Mouse (Mus musculus) adipocyte (in vitro differentiated cells): ENCODE measurements at regions not wholly inside any gene's neighbourhood (a gene's known extent, or its start where the extent isn't known, plus 50 kb on each side); places are given as distances from the start of the nearest gene placed in this dataset.
"Not testable (repeated sequence)": the region's sequence is repeated elsewhere in the genome, so short reads cannot be mapped to it uniquely, and the experiment has no call there.

Source experiments
- DNase-seq: peaks from one replicate; pipeline ENCODE4 v3.0.0-alpha.2; 2016; ENCODE audit warnings: low spot score

DNA sequence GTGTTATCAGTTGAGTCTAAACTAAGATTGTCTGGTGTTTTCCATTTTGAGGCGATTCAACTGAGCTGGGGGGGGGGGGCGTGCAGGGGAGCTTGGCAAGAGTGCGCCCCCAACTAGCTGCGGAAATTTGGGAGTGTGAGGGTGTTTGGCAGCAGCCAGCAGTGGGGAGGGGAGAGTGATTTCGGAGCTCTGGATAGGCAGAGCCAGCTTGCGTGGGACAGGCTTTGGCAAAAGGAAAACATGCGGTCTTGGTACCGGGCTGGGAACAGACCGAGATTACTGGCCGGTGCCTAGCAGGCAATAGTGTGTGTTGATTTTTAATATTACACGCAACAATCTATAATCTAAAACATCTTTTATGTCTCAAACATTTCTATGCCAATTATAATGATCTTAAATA is 199.4 kb upstream of the Cdk6 start:
- DNase-seq = not testable (repeated sequence)

DNA sequence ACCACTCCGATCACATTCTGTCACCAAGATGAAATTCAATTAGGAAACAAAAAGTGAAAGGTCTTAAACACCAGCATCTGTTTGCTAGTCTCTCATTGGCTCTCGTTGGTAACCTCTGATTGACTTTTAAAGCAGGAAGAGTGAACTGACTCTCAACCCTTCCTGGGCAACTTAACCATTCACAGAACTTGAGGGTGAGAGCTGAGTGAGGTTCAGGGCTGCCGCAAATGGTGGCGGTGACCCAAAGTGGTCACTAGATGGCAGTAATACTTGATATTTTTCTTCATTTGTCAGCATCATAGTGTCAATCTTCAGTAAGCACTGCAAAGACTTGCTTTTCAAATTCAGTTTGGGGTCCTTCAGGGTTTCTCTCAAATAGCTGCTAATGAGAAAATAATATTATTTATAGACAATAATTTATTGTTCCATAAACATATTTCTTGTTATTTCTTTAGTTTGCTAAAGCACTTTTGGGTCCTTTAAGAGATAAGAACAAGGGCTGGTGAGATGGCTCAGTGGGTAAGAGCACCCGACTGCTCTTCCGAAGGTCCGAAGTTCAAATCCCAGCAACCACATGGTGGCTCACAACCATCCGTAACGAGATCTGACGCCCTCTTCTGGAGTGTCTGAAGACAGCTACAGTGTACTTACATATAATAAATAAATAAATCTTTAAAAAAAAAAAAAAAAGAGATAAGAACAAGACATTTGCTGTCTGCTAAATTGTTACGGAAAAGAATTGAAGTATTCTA is 194.6 kb upstream of the Cdk6 start:
- DNase-seq = peak; percentile 53

DNA sequence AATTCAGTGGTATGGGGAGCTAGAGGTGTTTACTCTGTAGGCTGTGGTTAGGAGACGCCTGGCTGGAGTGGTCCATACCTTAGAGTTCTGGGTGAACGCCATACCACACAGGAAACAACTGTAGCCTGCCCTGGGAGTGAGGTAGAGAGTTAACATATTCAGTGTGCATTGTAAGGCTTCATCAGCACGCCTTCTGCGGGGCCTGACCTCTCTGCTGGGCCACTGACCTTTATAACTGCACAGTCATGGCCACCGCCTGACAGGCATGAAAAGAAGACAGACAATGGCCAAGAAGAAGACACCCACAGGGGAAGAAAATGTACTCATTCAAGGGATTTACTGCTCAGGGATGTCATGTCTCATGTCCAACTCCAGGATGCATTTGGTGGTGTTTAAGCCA is 191.4 kb upstream of the Cdk6 start:
- not testable (repeated sequence) for DNase-seq

- not testable (repeated sequence) for DNase-seq
These were observed 190.5 kb upstream of the Cdk6 start for GRCm38 (mm10) chr5:3150766-3151165.

DNA sequence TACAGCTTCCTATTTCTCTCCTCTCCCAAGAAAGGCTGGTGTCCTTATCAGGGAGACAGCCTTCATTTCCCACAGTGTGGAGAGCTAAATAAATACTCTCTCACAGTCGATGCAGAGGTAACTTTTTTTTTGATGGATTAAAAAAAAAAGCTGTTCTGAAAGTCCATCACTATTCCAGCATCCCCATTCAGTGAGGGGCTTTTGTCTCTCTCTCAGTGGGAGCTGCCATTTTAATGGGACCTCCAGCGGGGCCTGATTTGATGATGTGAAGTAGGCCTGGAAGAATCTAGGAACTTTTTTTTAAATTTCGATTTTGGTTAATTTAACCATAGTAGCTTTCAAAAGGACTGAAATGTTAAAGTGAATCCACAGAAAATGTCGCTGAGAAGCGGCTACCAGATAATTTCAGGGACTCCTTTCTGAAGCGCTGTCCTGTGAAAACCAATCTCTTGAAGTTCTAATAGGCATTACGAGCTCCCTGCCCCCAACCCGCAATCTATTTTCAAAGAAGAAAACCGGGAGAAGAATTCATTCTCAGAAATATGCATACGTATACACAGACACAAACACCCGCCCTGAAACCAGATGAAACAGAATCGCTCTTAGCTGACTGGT is 189.6 kb upstream of the Cdk6 start:
- DNase-seq = not testable (repeated sequence)

DNA sequence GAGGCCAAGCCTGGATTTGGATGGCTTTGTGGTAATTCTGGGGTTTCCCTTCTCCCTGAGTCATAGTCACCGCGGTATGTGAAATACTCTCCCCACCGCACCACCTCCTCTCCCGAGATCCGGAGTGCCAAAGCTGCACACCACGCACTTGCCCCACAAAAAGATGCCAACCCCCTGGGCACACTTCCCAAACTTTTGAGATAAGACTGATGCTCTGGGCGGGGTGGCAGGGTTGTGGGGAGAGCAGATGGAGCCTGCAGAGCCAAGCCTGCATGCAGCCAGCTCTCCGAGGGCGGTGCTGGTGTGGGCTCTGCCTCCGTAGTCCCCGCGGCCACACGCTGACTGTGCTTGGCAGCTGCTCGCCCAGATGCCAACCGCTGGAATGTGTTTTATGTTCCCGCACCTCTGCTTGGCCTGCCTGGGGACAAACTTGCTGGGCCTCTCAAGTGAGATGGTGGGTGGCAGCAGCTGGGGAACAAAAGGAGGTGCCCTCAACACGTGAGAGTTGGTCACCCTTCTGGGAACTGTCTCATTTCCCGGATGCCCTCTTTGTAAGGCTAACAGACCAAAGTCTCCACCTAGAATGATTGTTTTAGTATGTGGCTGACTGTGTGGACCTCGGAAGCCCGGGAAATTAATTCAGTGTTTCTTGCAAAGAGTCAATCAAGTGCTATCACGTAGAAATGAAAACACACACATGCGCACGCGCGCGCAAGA is 189.0 kb upstream of the Cdk6 start:
- DNase-seq = peak; percentile 71

GRCm38 (mm10) chr5:3165511-3165910 is 175.8 kb upstream of the Cdk6 start:
- DNase-seq = not testable (repeated sequence)

DNA sequence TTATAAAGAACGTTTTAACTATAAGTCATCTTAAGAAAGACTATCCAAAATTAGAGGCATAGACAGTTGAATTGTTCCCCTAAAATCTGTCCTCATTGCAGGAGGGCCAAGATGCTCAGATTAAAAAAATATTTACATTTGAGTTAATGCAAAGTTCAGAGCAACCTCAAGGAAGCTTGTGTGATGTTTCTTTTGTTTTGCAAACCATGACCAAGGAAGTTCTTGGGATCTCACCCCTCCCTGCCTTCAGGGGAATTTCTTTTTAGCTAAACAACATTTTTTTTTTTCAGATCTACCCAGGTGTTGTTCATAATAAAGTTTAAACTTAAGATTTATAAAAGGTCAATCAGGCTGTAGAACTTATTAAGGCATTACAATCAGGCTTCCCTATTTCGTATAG is 174.8 kb upstream of the Cdk6 start:
- not testable (repeated sequence) for DNase-seq

DNA sequence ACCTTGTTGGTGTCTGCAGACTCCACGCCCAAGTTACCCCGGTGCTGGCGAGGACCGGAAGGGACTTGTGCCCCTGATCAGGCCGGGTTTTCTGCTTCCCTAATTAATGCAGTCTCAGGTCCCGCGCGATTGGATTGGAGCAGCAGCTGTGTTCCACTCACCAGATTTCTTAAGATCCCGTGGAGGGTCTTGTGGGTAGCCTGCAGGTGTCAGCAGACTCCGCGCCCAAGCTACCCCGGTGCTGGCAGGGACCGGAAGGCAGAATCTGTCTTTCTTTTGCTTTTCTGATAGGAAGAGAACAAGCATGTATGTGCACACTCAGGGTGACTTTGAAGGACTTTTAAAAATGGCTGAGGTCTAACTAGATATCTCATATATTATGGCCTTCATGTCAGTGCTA is 147.7 kb upstream of the Cdk6 start:
- not testable (repeated sequence) for DNase-seq

DNA sequence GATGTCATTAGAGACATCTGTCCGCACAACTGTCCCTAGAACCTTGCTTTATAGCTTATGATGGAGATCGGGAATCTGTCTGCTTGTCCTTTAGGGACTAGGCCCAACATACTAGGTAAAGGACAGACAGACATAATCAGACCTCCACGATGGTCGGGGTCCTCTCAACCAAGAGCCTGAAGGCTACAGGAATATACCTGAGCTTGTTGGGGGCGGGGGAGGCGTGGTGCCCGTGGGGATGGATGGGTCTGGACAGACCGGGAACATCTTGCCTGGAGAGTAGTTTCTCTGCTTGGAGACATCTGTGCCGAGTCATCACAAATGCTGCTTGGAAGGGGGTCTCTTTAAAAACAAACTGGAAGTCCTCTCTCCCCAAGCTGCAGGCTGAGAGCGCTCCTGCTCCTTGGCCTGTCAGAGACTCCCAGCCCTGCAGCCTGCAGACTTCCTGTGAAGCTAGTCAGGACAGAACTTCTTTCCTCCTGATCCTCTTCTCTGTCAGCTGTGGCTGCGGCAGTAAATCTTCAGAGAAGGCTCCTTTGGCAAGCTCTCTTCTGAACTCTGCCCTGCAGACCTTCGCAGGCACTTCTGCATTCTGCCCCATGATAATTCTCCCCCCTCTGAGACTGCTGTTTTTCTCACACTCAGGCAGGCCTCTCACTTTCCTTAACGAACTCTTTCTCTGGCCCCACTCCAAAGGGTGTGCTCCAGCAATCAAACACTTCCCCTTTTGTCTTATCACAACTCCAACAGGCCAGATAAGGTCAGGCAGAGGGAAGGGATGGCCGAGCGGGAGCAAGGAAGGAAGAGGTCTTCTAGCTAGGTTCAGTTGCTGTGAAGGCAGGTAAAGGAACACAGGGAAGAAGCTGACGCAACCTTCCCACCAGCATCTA is 143.1 kb upstream of the Cdk6 start:
- DNase-seq = peak; percentile 90

GRCm38 (mm10) chr5:3198869-3199550 is 142.3 kb upstream of the Cdk6 start:
- peak; percentile 41 for DNase-seq

- not testable (repeated sequence) for DNase-seq
These were observed 135.1 kb upstream of the Cdk6 start for GRCm38 (mm10) chr5:3206160-3206559.

DNA sequence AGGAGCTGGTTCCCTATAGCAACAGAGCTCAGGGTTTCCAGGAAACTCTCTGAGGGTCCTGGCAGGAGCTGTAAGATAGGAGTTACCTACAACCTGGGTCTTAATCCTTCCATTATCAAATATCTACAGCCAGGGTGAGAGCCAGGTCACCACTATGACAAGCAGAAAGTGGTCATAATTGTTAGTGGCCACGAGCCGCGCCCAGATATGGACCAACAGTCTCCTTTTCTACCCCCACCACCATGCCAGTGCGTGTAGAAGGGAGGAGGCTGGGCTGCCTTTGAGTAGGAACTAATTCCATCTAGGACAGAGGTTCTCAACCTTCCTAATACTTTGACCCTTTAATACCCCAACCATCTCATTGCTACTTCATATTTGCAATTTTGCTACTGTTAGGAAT is 133.0 kb upstream of the Cdk6 start:
- DNase-seq = not testable (repeated sequence)

- no peak for DNase-seq
These were observed 130.0 kb upstream of the Cdk6 start for GRCm38 (mm10) chr5:3211284-3211683.

DNA sequence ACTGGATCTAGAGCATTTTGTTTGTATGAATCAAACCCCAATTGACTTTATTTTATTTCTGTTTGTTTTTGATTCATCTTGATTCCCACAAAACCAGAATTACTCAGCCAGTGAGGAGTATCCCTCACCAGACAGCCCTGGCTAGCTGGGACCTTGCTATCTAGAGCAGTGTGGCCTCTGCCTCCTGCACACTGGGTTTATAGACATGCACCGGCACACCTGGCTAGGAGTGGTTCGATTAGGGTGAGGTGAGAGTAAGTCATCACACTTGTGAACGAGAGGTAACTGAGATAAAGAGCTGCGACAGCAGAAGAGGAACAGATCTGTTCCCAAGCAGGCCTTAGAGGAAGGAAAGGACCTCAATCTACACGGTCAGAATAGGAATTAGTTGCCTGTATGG is 125.2 kb upstream of the Cdk6 start:
- DNase-seq = no peak

DNA sequence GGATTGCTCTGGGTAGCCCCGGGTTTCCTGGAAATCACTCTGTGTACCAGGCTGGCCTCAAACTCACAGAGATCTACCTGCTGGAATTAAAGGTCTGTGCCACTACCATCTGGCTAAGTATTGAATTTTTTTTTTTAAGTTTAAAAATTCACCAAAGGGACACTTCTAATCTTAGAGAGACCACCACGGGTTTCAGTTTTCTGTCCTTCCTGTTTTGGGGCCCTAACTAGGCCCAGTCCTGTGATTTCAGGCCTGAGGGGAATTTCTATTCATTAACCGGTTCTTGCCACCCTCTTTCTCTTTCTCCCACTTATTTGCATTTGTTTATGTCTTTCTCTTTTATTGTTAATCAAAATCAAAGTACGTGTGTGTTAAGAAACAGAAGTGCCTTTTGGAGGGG is 122.1 kb upstream of the Cdk6 start:
- no peak for DNase-seq

- DNase-seq = no peak
These were observed 121.5 kb upstream of the Cdk6 start for GRCm38 (mm10) chr5:3219770-3220169.

- DNase-seq = peak; percentile 67
These were observed 117.5 kb upstream of the Cdk6 start for GRCm38 (mm10) chr5:3223819-3224218.

DNA sequence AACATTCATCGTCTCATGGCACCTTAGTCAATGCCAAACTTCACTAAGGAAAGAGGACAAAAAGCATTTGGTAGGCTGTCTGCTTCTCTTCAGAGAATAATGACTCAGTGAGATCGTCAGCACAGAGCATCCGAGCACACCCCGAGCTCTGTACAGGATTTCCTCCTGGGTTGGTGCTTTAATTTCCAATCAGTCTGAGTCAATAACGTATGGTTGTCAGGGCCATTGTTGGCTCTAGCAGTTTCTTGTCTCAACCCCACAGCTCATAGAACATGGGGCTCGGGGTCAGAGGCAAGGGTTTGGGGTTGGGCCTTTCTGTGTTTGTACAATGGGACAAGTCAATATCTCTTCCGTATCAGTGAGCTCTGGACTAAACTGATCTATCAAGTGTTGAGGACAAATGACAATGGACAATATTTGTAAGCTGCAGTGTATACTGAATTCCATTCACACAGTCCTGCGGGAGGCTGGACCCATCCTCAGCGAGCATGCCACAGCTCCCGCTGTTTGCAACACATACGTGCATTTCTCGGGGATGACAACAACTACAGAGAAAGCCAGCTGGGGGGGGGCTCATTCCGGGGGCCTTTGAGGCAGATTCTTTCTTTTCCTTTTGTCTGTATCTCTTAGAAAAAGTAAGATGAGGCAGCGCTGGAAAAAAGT is 116.8 kb upstream of the Cdk6 start:
- not testable (repeated sequence) for DNase-seq

DNA sequence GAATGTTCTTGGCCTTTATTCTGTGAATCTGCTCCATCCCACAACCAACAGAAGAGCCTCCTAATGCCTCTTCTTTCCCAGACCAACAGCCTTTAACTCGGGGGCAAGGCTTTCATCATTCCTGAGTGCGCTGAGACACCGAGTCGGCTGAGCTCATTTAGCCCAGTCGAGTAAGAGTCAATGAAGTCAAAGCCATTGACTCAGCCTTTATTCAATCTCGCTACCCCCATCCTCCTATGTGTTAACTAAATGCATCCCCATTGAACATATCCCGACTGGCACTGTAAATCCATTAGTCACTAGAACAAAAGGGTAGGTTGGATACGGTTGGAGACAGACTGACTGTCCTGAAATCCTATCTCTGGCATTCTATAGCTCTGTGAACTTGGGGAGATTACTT is 115.9 kb upstream of the Cdk6 start:
- not testable (repeated sequence) for DNase-seq

DNA sequence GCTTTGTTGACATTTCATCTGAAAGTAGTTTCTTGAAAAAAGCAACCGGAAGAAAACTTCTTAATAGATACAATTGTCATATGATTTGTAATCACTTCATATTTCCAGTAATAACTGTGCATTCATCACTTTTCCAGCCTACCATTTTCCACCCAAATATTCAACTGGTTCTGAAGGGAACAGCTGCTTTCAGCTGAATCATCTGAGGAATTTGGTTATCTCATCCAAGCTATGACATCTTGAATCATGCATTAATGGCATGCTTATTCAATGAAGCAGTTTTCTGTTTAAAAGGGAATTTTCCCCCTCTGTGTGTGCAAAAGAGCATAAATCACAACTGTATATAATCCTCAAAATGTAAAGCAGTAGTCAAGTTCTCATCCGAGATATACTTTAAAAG is 97.2 kb upstream of the Cdk6 start:
- not testable (repeated sequence) for DNase-seq
